Mouse (Mus musculus) left cerebral cortex, adult 18-20 months (tissue): ENCODE data around the gene Dhx15. TPM values are rescaled to one million over a fixed set of nuclear protein-coding genes. Genes with fewer than 3 reads are reported as not detected.

ENCODE experiments used
- DNase-seq, 2 experiments: peaks; one replicate each; pipeline ENCODE4 v3.0.0; 2021 to 2022; ENCODE audit warnings: low spot score in 2 of 2, mixed read lengths in 1 of 2
- total RNA-seq, 2 experiments: library from RNA; stranded (reverse); gene quantifications; 2 replicates each; pipeline ENCODE4 v1.2.3; 2021

Dhx15 gene
- total RNA-seq, 2 experiments from 2014 or later, result 82.7 to 91.8 TPM

GRCm38 (mm10) chr5:52147141-52147540 is 43.2 kb downstream of the Dhx15 start:
- no peak for DNase-seq

- no peak for DNase-seq
These were observed 44.6 kb downstream of the Dhx15 start for GRCm38 (mm10) chr5:52145684-52146083.

- no peak for DNase-seq
These were observed 48.4 kb downstream of the Dhx15 start for GRCm38 (mm10) chr5:52141936-52142335.

- DNase-seq, result no peak
These were observed 51.5 kb downstream of the Dhx15 start for GRCm38 (mm10) chr5:52138819-52139218.

GRCm38 (mm10) chr5:52138134-52138533 is 52.2 kb downstream of the Dhx15 start:
- no peak for DNase-seq

GRCm38 (mm10) chr5:52135460-52136141 is 54.7 kb downstream of the Dhx15 start:
- DNase-seq, result no peak

- no peak for DNase-seq
These were observed 57.5 kb downstream of the Dhx15 start for GRCm38 (mm10) chr5:52132840-52133239.

- peak; percentile 47 to 52 for DNase-seq
These were observed 58.2 kb downstream of the Dhx15 start for GRCm38 (mm10) chr5:52132092-52132491.

- no peak for DNase-seq
These were observed 58.9 kb downstream of the Dhx15 start for GRCm38 (mm10) chr5:52131389-52131788.

GRCm38 (mm10) chr5:52130496-52130895 is 59.8 kb downstream of the Dhx15 start:
- DNase-seq, result no peak

- no peak for DNase-seq
These were observed 64.1 kb downstream of the Dhx15 start for GRCm38 (mm10) chr5:52126263-52126662.

GRCm38 (mm10) chr5:52125854-52126253 is 64.5 kb downstream of the Dhx15 start:
- DNase-seq, result no peak

GRCm38 (mm10) chr5:52122146-52122545 is 68.2 kb downstream of the Dhx15 start:
- no peak for DNase-seq

- DNase-seq, result no peak
These were observed 70.5 kb downstream of the Dhx15 start for GRCm38 (mm10) chr5:52119822-52120221.

GRCm38 (mm10) chr5:52119192-52119591 is 71.1 kb downstream of the Dhx15 start:
- no peak for DNase-seq

- DNase-seq, result no peak
These were observed 72.5 kb downstream of the Dhx15 start for GRCm38 (mm10) chr5:52117829-52118228.

- DNase-seq, result peak; percentile 37 to 42
These were observed 73.9 kb downstream of the Dhx15 start for GRCm38 (mm10) chr5:52116404-52116803.

GRCm38 (mm10) chr5:52115821-52116317 is 74.4 kb downstream of the Dhx15 start:
- peak; percentile 79 to 89 for DNase-seq

- peak; percentile 12 to 42 for DNase-seq
These were observed 75.4 kb downstream of the Dhx15 start for GRCm38 (mm10) chr5:52114751-52115451.

- peak; percentile 48 to 66 for DNase-seq
These were observed 76.2 kb downstream of the Dhx15 start for GRCm38 (mm10) chr5:52113851-52114731.
